ENCODE assay signal across 9 mouse cellular contexts in genomic region chr8:87939308-87939936, GRCm38 (mm10). TPM values are rescaled to one million over a fixed set of nuclear protein-coding genes. Genes with fewer than 3 reads are reported as not detected.
DNase-seq lines count a peak whose midpoint lies in the region; ATAC-seq and TF ChIP-seq lines count a peak whose summit lies in the region.
"Had no signal": no experiment of that assay in that cellular context is flagged by ENCODE, and none has a peak within 500 bp of the region (broad histone marks: within the 10 kb centered on the region; RNA-seq: fewer than 3 reads in every experiment).

No protein-coding gene starts in this region.

- no peak for TF ChIP-seq CTCF in ES-Bruce4 (IDR thresholded peaks at IDR 0.05; ENCODE audit: low read depth, low read length)

- intact Hi-C loops in heart, postnatal 10 days (cut with DNase I), result loop anchor here (2.0 kb wide), 1 partner anchor 17 kb away; no protein-coding TSS in a partner anchor

- H3K9me3 ChIP-seq in heart, embryonic 14.5 days (ENCODE audit: control insufficient read depth, low read length), result no peaks in the 10 kb centered on the region
- no peaks in the 10 kb centered on the region for H3K9me3 ChIP-seq in ES-Bruce4 (replicated peaks; ENCODE audit: control insufficient read depth, insufficient read depth, low read length, poor library complexity, severe bottlenecking)
- no peaks in the 10 kb centered on the region for H3K9me3 ChIP-seq in forebrain, embryonic 14.5 days (replicated peaks; ENCODE audit: control insufficient read depth, low read length)
- H3K9me3 ChIP-seq in midbrain, embryonic 10.5 days (replicated peaks), result no peaks in the 10 kb centered on the region

- TF ChIP-seq POLR2A in ES-Bruce4 (IDR thresholded peaks at IDR 0.05; ENCODE audit: insufficient read depth, low read length), result no peak

- 17% methylated on average over 8 of the region's 8 CpGs for WGBS in heart, embryonic 14.5 days
- WGBS in forebrain, embryonic 14.5 days, result 24% methylated on average over 8 of the region's 8 CpGs
- WGBS in midbrain, embryonic 10.5 days, result 7% methylated on average over 8 of the region's 8 CpGs

- peak overlapping the region; percentile 71 for H3K4me2 ChIP-seq in heart, embryonic 14.5 days (ENCODE audit: low read length)
- H3K4me2 ChIP-seq in forebrain, embryonic 14.5 days (ENCODE audit: low read length), result peak overlapping the region; percentile 45; the same call in 1 of the 2 replicates

- no peak for DNase-seq in heart, postnatal 10 days
- DNase-seq in forebrain, embryonic 14.5 days (ENCODE audit: low spot score), result no peak
- DNase-seq in midbrain, embryonic 10.5 days (ENCODE audit: low spot score), result no peak
- no peak for DNase-seq in adrenal gland, adult 8-10 months
- DNase-seq in spleen, postnatal 36 days (ENCODE audit: low spot score in 2 of 2), result no peak
- DNase-seq in right cerebral cortex, postnatal 25 days, result no peak

- no peaks in the 10 kb centered on the region for H3K27me3 ChIP-seq in heart, embryonic 14.5 days (ENCODE audit: control insufficient read depth, insufficient read depth, low read length)
- no peaks in the 10 kb centered on the region for H3K27me3 ChIP-seq in ES-Bruce4 (ENCODE audit: control insufficient read depth, insufficient read depth, low read length, poor library complexity, severe bottlenecking)
- no peaks in the 10 kb centered on the region for H3K27me3 ChIP-seq in forebrain, embryonic 14.5 days (replicated peaks; ENCODE audit: control insufficient read depth, insufficient read depth, low read length)
- no peaks in the 10 kb centered on the region for H3K27me3 ChIP-seq in midbrain, embryonic 10.5 days (ENCODE audit: low read depth, poor library complexity, severe bottlenecking)

- no peaks in the 10 kb centered on the region for H3K36me3 ChIP-seq in heart, embryonic 14.5 days (ENCODE audit: control insufficient read depth, insufficient read depth, low read length)
- H3K36me3 ChIP-seq in ES-Bruce4 (ENCODE audit: control insufficient read depth, insufficient read depth, low read length, poor library complexity, severe bottlenecking), result no peaks in the 10 kb centered on the region
- H3K36me3 ChIP-seq in forebrain, embryonic 14.5 days (ENCODE audit: control insufficient read depth, insufficient read depth, low read length), result no peaks in the 10 kb centered on the region
- H3K36me3 ChIP-seq in midbrain, embryonic 10.5 days, result peaks cover 7% of the 10 kb centered on the region

- peak overlapping the region; percentile 51 for H3K9ac ChIP-seq in heart, embryonic 14.5 days (ENCODE audit: low read length)
- H3K9ac ChIP-seq in ES-Bruce4 (ENCODE audit: low read depth, poor library complexity, severe bottlenecking), result peak overlapping the region; percentile 79
- peak overlapping the region; percentile 54; the same call in 1 of the 2 replicates for H3K9ac ChIP-seq in forebrain, embryonic 14.5 days (ENCODE audit: low read length)

- peak overlapping the region; percentile 43 to 55; a peak in 1 of 4 replicates for H3K27ac ChIP-seq in heart, embryonic 14.5 days (replicated peaks in 1 of 2; ENCODE audit: control insufficient read depth in 1 of 2, insufficient read depth in 1 of 2, low read depth in 2 of 2, low read length in 2 of 2)
- peak overlapping the region; percentile 38 for H3K27ac ChIP-seq in ES-Bruce4 (ENCODE audit: insufficient read depth, low read length)
- H3K27ac ChIP-seq in forebrain, embryonic 14.5 days (ENCODE audit: low read depth, low read length), result no peak overlapping the region
- peak overlapping the region; percentile 87 for H3K27ac ChIP-seq in midbrain, embryonic 10.5 days (replicated peaks)

- no peak for ATAC-seq in heart, embryonic 14.5 days (ENCODE audit: insufficient number of reproducible peaks, insufficient read depth, low FRiP score, low read depth)
- no peak for ATAC-seq in forebrain, embryonic 14.5 days

- H3K4me1 ChIP-seq in heart, embryonic 14.5 days (ENCODE audit: control insufficient read depth in 2 of 2, insufficient read depth in 2 of 2, low read length in 2 of 2), result peaks cover 27 to 29% of the 10 kb centered on the region in 2 experiments
- H3K4me1 ChIP-seq in ES-Bruce4 (ENCODE audit: control insufficient read depth, insufficient read depth, low read length), result peaks cover 3% of the 10 kb centered on the region
- peaks cover 37% of the 10 kb centered on the region for H3K4me1 ChIP-seq in forebrain, embryonic 14.5 days (ENCODE audit: control insufficient read depth, insufficient read depth, low read length)
- peaks cover 76% of the 10 kb centered on the region for H3K4me1 ChIP-seq in midbrain, embryonic 10.5 days

- no peak for TF ChIP-seq EP300 in ES-Bruce4 (IDR thresholded peaks at IDR 0.05; ENCODE audit: insufficient read depth, low read depth, low read length)

- H3K4me3 ChIP-seq in heart, embryonic 14.5 days (ENCODE audit: control insufficient read depth in 1 of 2, insufficient read depth in 1 of 2, low read depth in 1 of 2, low read length in 2 of 2), result peak overlapping the region; percentile 30 to 39
- peak overlapping the region; percentile 62 for H3K4me3 ChIP-seq in ES-Bruce4 (ENCODE audit: low read depth, low read length)
- H3K4me3 ChIP-seq in forebrain, embryonic 14.5 days (ENCODE audit: low read depth, low read length), result no peak overlapping the region
- peak overlapping the region; percentile 47 for H3K4me3 ChIP-seq in midbrain, embryonic 10.5 days

RNA-seq across cellular contexts. Expression of gene Zfp423, which starts 20.0 kb away (rescaled TPM):
- polyA plus RNA-seq in heart, embryonic 14.5 days (2014; fragmentation: Nextera tagmentation; extraction: Ambion mirVana), result 5.1 and 7.0 TPM in 2 replicates
- total RNA-seq in heart, postnatal 10 days (2021), result 10 to 100 TPM in 1 of 2 experiments, 1 to 10 TPM in 1; 9.1 to 14.5 TPM
- polyA plus RNA-seq in ES-Bruce4 (2011; ENCODE audit: insufficient read depth, insufficient read length, low read depth, missing spikeins), result 11.3 and 14.4 TPM in 2 replicates
- 26.4 and 27.9 TPM in 2 replicates for polyA plus RNA-seq in forebrain, embryonic 14.5 days (2014; fragmentation: Nextera tagmentation; extraction: Ambion mirVana)
- polyA plus RNA-seq in midbrain, embryonic 10.5 days (2016; fragmentation: Nextera tagmentation; extraction: Ambion mirVana), result 24.8 and 29.7 TPM in 2 replicates
- total RNA-seq in adrenal gland, adult 8-10 months (2022), result 10 to 100 TPM; 18.3 to 47.9 (median 33.8) TPM
- total RNA-seq: MEL had no signal
